Mouse (Mus musculus): ENCODE data around the gene Nf1. TPM values are rescaled to one million over a fixed set of nuclear protein-coding genes. Genes with fewer than 3 reads are reported as not detected.
"Not testable (repeated sequence)": the region's sequence is repeated elsewhere in the genome, so short reads cannot be mapped to it uniquely, and the experiment has no call there.

Nf1 gene
- polyA plus RNA-seq, 1 experiment from 2014 or later: 4.9 TPM

DNA sequence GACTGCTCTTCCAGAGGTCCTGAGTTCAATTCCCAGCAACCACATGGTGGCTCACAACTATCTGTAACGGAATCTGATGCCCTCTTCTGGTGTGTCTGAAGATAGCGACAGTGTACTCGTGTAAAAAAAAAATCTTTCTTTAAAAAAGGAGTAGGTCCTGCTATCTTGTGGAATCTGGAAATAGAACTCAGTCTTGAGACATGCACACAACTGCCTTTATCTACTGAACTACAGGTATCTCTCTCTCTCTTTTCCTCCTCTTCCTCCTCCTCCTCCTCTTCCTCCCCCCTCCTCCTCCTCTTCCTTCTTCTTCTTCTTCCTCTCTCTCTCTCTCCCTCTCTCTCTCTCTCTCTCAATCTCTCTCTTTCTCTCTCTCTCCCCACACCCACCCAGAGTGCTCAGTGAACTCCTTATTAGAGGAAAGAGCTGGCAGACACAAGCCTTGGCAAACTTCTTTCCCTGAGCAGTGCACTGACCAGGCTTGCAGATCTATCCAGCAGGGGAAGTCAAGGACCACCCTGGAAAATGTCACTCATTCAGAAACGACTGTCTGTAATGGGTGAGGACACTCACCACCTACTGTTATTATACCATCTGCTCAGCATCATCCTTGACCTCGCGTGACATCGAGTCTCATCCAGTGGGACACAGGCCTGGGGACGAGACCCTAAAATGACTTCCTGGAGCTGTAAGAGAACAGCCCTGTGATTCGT is 39.6 kb upstream of the Nf1 start:
- 73% methylated on average over 9 of the region's 9 CpGs for WGBS

DNA sequence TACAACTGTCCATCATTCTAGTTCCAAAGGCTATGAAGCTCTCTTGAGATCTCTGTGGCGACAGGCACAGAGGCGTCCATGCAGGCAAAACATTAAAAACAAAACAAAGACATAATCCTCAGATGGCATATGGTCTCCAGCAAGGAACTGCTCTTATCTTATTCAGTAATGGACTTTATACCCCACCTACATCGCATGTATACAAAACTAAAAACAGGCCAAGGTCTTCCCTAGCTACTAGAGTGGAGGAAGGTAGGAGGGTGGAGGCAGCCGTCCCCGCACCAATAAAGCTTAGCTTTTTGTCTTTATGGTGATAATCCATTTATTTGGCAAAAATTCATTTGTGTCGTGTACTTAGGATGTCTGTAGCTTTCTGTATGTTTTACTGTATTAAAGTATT is 36.4 kb upstream of the Nf1 start:
- Histone ChIP-seq H3K4me2 (no peak overlapping the region), H3K4me1 (replicated peaks; ENCODE audit: control insufficient read depth, insufficient read depth, low read length) (peaks cover 16% of the 10 kb centered on the region), H3K36me3 (ENCODE audit: control insufficient read depth, insufficient read depth, low read length) (no peaks in the 10 kb centered on the region), H3K9me3 (ENCODE audit: control insufficient read depth, low read length) (no peaks in the 10 kb centered on the region), H3K9ac (ENCODE audit: low read depth, low read length) (no peak overlapping the region), H3K27ac (ENCODE audit: low read depth, low read length) (no peak overlapping the region), H3K4me3 (ENCODE audit: low read depth, low read length) (no peak overlapping the region), H3K27me3 (replicated peaks; ENCODE audit: control insufficient read depth, insufficient read depth, low read length) (no peaks in the 10 kb centered on the region)
- no peak for DNase-seq (ENCODE audit: low spot score)
- ATAC-seq (replicated peaks; ENCODE audit: low FRiP score): no peak
- 79% methylated on average over 6 of the region's 6 CpGs for WGBS

More for the DNA sequence above, 39.6 kb upstream of the Nf1 start:
- Histone ChIP-seq H3K4me1 (replicated peaks; ENCODE audit: control insufficient read depth, insufficient read depth, low read length) (no peaks in the 10 kb centered on the region), H3K27ac (ENCODE audit: low read depth, low read length) (no peak overlapping the region), H3K4me3 (ENCODE audit: low read depth, low read length) (no peak overlapping the region), H3K9ac (ENCODE audit: low read depth, low read length) (no peak overlapping the region), H3K27me3 (replicated peaks; ENCODE audit: control insufficient read depth, insufficient read depth, low read length) (no peaks in the 10 kb centered on the region), H3K36me3 (ENCODE audit: control insufficient read depth, insufficient read depth, low read length) (no peaks in the 10 kb centered on the region), H3K4me2 (no peak overlapping the region), H3K9me3 (ENCODE audit: control insufficient read depth, low read length) (no peaks in the 10 kb centered on the region)
- DNase-seq (ENCODE audit: low spot score) (no peak), ATAC-seq (replicated peaks; ENCODE audit: low FRiP score) (no peak)

DNA sequence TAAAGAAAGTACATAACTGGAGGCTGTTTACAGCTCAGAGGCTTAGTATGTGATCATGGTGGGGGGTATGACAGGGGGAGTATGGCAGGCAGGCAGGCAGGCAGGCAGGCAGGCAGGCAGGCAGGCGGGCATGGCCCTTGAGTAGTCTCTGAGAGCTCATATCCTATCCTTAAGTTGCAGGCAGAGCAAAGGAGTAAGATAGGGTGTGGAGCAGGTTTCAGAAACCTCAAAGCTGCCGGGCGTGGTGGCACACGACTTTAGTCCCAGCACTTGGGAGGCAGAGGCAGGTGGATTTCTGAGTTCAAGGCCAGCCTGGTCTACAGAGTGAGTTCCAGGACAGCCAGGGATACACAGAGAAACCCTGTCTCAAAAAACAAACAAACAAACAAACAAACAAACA is 35.2 kb upstream of the Nf1 start:
- not testable (repeated sequence) for H3K4me2 ChIP-seq; H3K27ac ChIP-seq (ENCODE audit: low read depth, low read length); ATAC-seq (replicated peaks; ENCODE audit: low FRiP score); H3K9ac ChIP-seq (ENCODE audit: low read depth, low read length); H3K27me3 ChIP-seq (replicated peaks; ENCODE audit: control insufficient read depth, insufficient read depth, low read length); H3K9me3 ChIP-seq (ENCODE audit: control insufficient read depth, low read length); H3K4me3 ChIP-seq (ENCODE audit: low read depth, low read length); DNase-seq (ENCODE audit: low spot score); H3K36me3 ChIP-seq (ENCODE audit: control insufficient read depth, insufficient read depth, low read length)
- peaks cover 16% of the 10 kb centered on the region for H3K4me1 ChIP-seq (replicated peaks; ENCODE audit: control insufficient read depth, insufficient read depth, low read length)
- 80% methylated on average over 4 of the region's 4 CpGs for WGBS

DNA sequence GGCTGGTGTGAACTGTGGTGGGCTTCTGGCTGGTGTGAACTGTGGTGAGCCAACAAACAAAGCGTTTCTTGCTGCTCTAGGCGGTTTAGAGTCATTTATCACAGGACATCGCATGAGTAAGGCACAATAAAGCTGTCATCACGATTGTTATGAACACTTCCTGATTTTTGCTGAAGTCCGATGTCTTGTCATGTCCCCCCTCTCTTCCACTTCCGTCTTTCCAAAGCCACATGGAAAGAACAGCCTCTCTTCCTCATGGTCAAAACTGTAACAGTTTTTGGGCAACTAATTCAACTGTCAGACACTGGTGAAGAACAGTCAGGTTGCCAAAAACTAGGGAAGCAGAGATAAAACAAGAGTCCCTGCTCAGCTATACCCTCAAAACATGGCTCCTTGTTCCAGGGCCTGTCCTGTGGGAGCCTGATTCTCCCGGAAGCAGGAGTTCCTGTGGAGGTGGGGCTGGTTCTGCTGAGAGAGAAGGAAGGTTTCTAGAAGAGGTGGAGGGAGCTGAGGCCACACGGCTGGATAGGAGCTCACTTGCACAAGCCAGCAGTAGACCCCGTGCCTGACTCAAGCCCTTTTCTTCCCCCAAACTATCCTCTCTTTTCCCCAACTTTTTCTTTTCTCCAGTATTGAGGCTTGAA is 33.7 kb upstream of the Nf1 start:
- Histone ChIP-seq H3K27me3 (replicated peaks; ENCODE audit: control insufficient read depth, insufficient read depth, low read length) (no peaks in the 10 kb centered on the region), H3K36me3 (ENCODE audit: control insufficient read depth, insufficient read depth, low read length) (no peaks in the 10 kb centered on the region), H3K9ac (ENCODE audit: low read depth, low read length) (no peak overlapping the region), H3K4me2 (peak overlapping the region; percentile 18), H3K9me3 (ENCODE audit: control insufficient read depth, low read length) (no peaks in the 10 kb centered on the region), H3K27ac (ENCODE audit: low read depth, low read length) (no peak overlapping the region), H3K4me3 (ENCODE audit: low read depth, low read length) (no peak overlapping the region), H3K4me1 (replicated peaks; ENCODE audit: control insufficient read depth, insufficient read depth, low read length) (peaks cover 16% of the 10 kb centered on the region)
- WGBS: 52% methylated on average over 9 of the region's 9 CpGs
- DNase-seq (ENCODE audit: low spot score) (no peak), ATAC-seq (replicated peaks; ENCODE audit: low FRiP score) (no peak)

DNA sequence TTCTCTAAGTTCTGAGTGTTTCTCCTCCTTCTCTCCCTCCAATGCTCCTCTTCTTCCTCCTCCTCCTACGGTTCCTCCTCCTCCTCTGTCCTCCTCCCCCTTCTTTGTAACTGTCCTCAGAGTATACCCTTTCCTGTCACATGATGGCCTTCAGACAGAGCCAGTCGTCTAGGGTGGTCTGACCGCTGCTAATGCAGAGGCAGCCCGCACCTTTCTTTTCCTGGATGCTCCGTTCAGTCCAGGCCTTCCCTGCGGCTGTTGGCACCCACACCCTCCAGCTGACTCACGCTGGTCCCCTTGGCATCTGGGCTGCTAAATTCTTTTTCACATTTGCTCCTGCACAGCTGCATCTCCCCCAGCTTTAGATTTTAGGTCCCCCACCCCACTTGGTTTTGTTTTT is 33.0 kb upstream of the Nf1 start:
- no peaks in the 10 kb centered on the region for H3K27me3 ChIP-seq (replicated peaks; ENCODE audit: control insufficient read depth, insufficient read depth, low read length)
- DNase-seq (ENCODE audit: low spot score): no peak
- H3K4me3 ChIP-seq (ENCODE audit: low read depth, low read length): no peak overlapping the region
- peak overlapping the region; percentile 38; the same call in 1 of the 2 replicates for H3K9ac ChIP-seq (ENCODE audit: low read depth, low read length)
- peak overlapping the region; percentile 43 for H3K4me2 ChIP-seq
- peaks cover 16% of the 10 kb centered on the region for H3K4me1 ChIP-seq (replicated peaks; ENCODE audit: control insufficient read depth, insufficient read depth, low read length)
- peak overlapping the region; percentile 68; the same call in 1 of the 2 replicates for H3K27ac ChIP-seq (ENCODE audit: low read depth, low read length)
- no peaks in the 10 kb centered on the region for H3K36me3 ChIP-seq (ENCODE audit: control insufficient read depth, insufficient read depth, low read length)
- no peaks in the 10 kb centered on the region for H3K9me3 ChIP-seq (ENCODE audit: control insufficient read depth, low read length)
- whole genome bisulfite sequencing: 33% methylated on average over 7 of the region's 7 CpGs
- ATAC-seq (replicated peaks; ENCODE audit: low FRiP score): no peak

DNA sequence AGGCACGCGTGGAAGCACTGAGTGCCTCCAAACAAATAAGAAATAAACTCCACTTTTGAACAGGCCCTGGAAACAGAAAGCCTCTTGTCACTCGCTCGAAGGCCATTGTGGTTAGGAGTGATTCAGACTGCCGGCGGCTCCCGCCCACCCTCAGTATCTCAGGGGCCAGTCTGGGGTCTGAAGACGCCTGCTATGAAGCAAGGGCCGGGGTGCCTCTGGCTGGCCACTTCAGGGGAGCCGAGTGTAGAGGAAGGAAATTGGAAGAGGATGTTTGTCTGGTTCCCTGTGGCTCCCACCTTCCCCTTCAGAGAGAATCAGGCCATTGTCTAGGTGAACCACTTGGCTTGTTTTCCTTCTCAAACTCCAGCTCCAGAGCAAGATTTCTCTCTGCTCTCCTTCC is 32.5 kb upstream of the Nf1 start:
- peak overlapping the region; percentile 38; the same call in 1 of the 2 replicates for H3K9ac ChIP-seq (ENCODE audit: low read depth, low read length)
- WGBS: 20% methylated on average over 10 of the region's 10 CpGs
- no peaks in the 10 kb centered on the region for H3K27me3 ChIP-seq (replicated peaks; ENCODE audit: control insufficient read depth, insufficient read depth, low read length)
- H3K4me3 ChIP-seq (ENCODE audit: low read depth, low read length): no peak overlapping the region
- no peaks in the 10 kb centered on the region for H3K36me3 ChIP-seq (ENCODE audit: control insufficient read depth, insufficient read depth, low read length)
- H3K4me1 ChIP-seq (replicated peaks; ENCODE audit: control insufficient read depth, insufficient read depth, low read length): peaks cover 16% of the 10 kb centered on the region
- no peaks in the 10 kb centered on the region for H3K9me3 ChIP-seq (ENCODE audit: control insufficient read depth, low read length)
- ATAC-seq (replicated peaks; ENCODE audit: low FRiP score) (no peak), DNase-seq (ENCODE audit: low spot score) (peak; percentile 51)
- H3K27ac ChIP-seq (ENCODE audit: low read depth, low read length): peak overlapping the region; percentile 68
- peak overlapping the region; percentile 43 for H3K4me2 ChIP-seq

DNA sequence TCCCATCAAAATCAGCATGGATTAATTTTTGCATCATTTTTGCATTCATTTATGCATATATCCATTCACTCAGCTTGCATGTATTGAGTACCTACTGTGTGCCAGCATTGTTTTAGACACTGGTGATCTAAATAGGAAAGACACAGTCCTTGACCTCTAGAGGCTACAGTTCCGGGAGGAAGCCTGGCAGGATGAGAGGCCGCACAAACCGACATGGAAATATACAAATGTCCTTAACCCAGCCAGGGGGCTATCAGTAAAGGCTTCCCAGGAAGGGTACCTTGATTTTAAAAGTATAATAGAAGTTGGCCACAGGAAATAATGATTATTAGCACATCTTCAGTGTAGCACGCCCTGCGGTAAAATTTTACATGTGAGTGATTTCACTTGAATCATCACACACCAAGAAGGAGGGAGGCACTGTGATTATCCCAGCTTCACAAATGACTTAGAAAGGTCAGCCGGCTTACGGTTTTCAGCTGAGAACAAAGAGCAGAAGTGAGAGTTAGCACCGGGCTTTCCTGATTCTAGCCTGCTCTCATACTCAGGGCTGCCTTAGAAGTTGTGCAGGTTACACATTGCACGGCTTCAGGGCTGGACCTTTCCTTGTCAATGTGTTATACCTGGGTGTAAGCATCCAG is 31.8 kb upstream of the Nf1 start:
- peak overlapping the region; percentile 68; the same call in 1 of the 2 replicates for H3K27ac ChIP-seq (ENCODE audit: low read depth, low read length)
- H3K4me3 ChIP-seq (ENCODE audit: low read depth, low read length): no peak overlapping the region
- no peak overlapping the region for H3K4me2 ChIP-seq
- peaks cover 16% of the 10 kb centered on the region for H3K4me1 ChIP-seq (replicated peaks; ENCODE audit: control insufficient read depth, insufficient read depth, low read length)
- H3K9me3 ChIP-seq (ENCODE audit: control insufficient read depth, low read length): no peaks in the 10 kb centered on the region
- no peak overlapping the region for H3K9ac ChIP-seq (ENCODE audit: low read depth, low read length)
- 55% methylated on average over 9 of the region's 9 CpGs for WGBS
- no peaks in the 10 kb centered on the region for H3K36me3 ChIP-seq (ENCODE audit: control insufficient read depth, insufficient read depth, low read length)
- H3K27me3 ChIP-seq (replicated peaks; ENCODE audit: control insufficient read depth, insufficient read depth, low read length): no peaks in the 10 kb centered on the region
- ATAC-seq (replicated peaks; ENCODE audit: low FRiP score) (no peak), DNase-seq (ENCODE audit: low spot score) (no peak)

DNA sequence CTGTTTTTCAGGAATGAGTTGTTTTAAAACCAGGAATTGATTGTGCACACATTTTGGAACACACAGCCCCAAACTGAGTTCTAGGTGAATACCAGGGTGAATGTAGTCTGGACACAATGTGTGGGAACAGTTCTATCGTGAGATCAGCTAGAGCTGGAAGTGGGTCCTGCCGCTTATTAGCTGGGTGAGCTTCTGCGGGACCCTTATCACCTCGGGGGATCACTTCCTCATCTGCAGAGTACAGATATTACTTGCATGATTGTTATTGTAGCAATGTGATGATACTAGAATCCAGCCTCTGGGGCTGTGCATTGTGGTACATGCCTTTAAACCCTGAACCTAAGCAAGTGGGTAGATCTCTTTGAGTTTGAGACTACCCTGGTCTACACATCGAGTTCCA is 29.0 kb upstream of the Nf1 start:
- DNase-seq (ENCODE audit: low spot score) (no peak), ATAC-seq (replicated peaks; ENCODE audit: low FRiP score) (no peak)
- H3K9me3 ChIP-seq (ENCODE audit: control insufficient read depth, low read length): no peaks in the 10 kb centered on the region
- H3K27me3 ChIP-seq (replicated peaks; ENCODE audit: control insufficient read depth, insufficient read depth, low read length): no peaks in the 10 kb centered on the region
- H3K4me2 ChIP-seq: no peak overlapping the region
- H3K9ac ChIP-seq (ENCODE audit: low read depth, low read length): no peak overlapping the region
- H3K4me1 ChIP-seq (replicated peaks; ENCODE audit: control insufficient read depth, insufficient read depth, low read length): peaks cover 15% of the 10 kb centered on the region
- H3K36me3 ChIP-seq (ENCODE audit: control insufficient read depth, insufficient read depth, low read length): no peaks in the 10 kb centered on the region
- H3K27ac ChIP-seq (ENCODE audit: low read depth, low read length): no peak overlapping the region
- WGBS: 43% methylated on average over 5 of the region's 5 CpGs
- H3K4me3 ChIP-seq (ENCODE audit: low read depth, low read length): no peak overlapping the region
